Mouse (Mus musculus) embryonic fibroblast, embryonic 13.5 days (primary cell): Measurements from ENCODE around the gene Gm5926. TPM values are rescaled to one million over a fixed set of nuclear protein-coding genes. Genes with fewer than 3 reads are reported as not detected.
"Not testable (repeated sequence)": the region's sequence is repeated elsewhere in the genome, so short reads cannot be mapped to it uniquely, and the experiment has no call there.

Source experiments
- H3K27ac ChIP-seq: 2 replicates; pipeline ENCODE4 v1.5.1; 2012; ENCODE audit warnings: low read length, control low read depth, inconsistent platforms; ENCODE audit not compliant: insufficient read depth
- H3K4me1 ChIP-seq: 2 replicates; pipeline ENCODE4 v1.6.1; 2011; ENCODE audit warnings: low read length; ENCODE audit not compliant: control insufficient read depth, insufficient read depth
- H3K4me3 ChIP-seq: 2 replicates; pipeline ENCODE4 v1.5.1; 2011; ENCODE audit warnings: mild to moderate bottlenecking, control low read depth, low read length; ENCODE audit not compliant: insufficient read depth
- polyA plus RNA-seq: library from polyadenylated mRNA; stranded (reverse); fragments of >200 nt; gene quantifications from 2 replicates; pipeline ENCODE4 v1.2.4, GENCODE M21; 2011; ENCODE audit warnings: low read depth; ENCODE audit not compliant: missing spikeins, insufficient read length

Gm5926 gene
- polyA plus RNA-seq = not detected in 2 replicates

DNA sequence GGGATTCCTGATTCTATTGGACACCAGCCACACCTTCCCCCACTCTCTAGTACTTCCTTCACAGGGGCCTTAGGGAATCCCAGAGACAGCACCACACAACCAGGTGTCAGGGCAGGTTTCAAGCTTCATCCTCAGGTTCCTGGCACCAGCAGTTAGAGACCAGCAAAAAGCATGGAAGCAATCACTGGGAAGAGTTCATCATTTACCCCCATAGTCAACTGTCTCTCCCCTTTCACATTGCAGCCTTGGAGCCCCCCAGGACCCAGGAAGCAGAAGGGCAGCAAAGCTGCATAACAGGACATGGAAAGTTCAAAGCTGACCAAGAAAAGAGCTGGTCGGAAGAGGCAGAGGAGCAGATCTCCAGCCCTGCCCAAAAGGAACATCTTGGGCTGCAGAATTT lies at the start of gene Gm5926:
Gene Gm5926, plus strand, starts transcription at position 301 of the 400 bp plus-strand sequence.
- H3K4me1 ChIP-seq, H3K4me3 ChIP-seq, H3K27ac ChIP-seq: not testable (repeated sequence)

DNA sequence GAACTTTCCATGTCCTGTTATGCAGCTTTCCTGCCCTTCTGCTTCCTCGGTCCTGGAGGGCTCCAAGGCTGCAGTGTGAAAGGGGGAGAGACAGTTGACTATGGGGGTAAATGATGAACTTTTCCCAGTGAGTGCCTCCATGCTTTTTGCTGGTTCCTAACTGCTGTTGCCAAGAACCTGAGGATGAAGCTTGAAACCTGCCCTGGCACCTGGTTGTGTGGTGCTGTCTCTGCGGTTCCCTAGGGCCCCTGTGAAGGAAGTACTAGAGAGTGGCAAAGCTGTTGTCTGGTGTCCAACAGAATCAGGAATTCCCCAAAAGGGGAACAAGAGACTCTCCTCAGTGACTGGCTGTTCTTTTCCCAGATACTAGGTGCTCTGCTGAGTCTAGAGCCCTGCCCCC lies 49.5 kb upstream of the Gm5926 start:
- not testable (repeated sequence) for H3K4me1 ChIP-seq, H3K27ac ChIP-seq, H3K4me3 ChIP-seq

DNA sequence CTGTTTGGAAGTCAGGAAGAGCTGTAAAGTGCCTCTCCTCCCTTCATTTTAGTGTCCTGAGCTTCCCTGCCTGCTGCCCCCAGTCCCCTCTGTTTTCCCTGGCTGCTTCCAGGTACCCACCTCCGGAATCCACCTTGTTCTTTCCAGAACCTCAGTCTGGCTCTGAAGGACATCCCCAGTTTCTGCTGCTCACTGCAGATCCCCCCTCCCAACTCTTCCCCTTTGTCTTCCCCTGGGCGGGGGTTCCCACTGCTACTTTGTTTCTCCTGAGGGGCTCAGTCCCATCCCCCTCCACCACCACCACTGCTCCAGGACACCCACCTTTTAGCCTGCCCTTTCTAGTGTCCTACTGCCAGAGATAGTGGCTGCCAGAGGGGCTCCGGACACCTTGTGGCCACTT lies 49.1 kb upstream of the Gm5926 start:
- not testable (repeated sequence) for H3K27ac ChIP-seq, H3K4me1 ChIP-seq, H3K4me3 ChIP-seq

Other genes with a start within 250 kb of the Gm5926 start
- gene Btbd35f1, start 90.7 kb upstream of the Gm5926 start, polyA plus RNA-seq = not detected in 2 replicates
- gene Btbd35f21, start 75.4 kb downstream of the Gm5926 start, polyA plus RNA-seq = not detected in 2 replicates
- gene Btbd35f30, start 243.9 kb downstream of the Gm5926 start, polyA plus RNA-seq = not detected in 2 replicates